Mouse (Mus musculus) myocyte (in vitro differentiated cells): ENCODE data around the gene Mctp2. TPM values are rescaled to one million over a fixed set of nuclear protein-coding genes. Genes with fewer than 3 reads are reported as not detected.

Experiments used
- H3K27me3 ChIP-seq: one replicate; pipeline ENCODE4 v1.6.1; 2011; ENCODE audit not compliant: control insufficient read depth, insufficient read depth, insufficient read length
- H3K36me3 ChIP-seq: one replicate; pipeline ENCODE4 v1.6.1; 2011; ENCODE audit not compliant: control insufficient read depth, insufficient read depth
- H3K4me2 ChIP-seq: one replicate; pipeline ENCODE4 v1.6.1; 2011; ENCODE audit warnings: low read depth, control low read depth
- H3K4me3 ChIP-seq: one replicate; pipeline ENCODE4 v1.5.1; 2011; ENCODE audit warnings: mild to moderate bottlenecking, control low read depth, moderate library complexity
- H3K79me2 ChIP-seq: one replicate; pipeline ENCODE4 v1.6.1; 2011; ENCODE audit not compliant: control insufficient read depth, insufficient read depth
- H3ac ChIP-seq: one replicate; pipeline ENCODE4 v1.6.1; 2011; ENCODE audit not compliant: control insufficient read depth, insufficient read length
- CEBPB ChIP-seq: IDR thresholded peaks from 2 replicates; pipeline ENCODE4 v1.6.1; 2011; ENCODE audit warnings: mild to moderate bottlenecking, moderate library complexity; ENCODE audit not compliant: poor library complexity, insufficient read depth, severe bottlenecking
- E2F4 ChIP-seq: IDR thresholded peaks from one replicate; pipeline ENCODE4 v1.6.1; 2011; ENCODE audit warnings: mild to moderate bottlenecking, control low read depth, moderate library complexity; ENCODE audit not compliant: insufficient read depth
- MAX ChIP-seq: IDR thresholded peaks from one replicate; pipeline ENCODE4 v1.6.1; 2011; ENCODE audit warnings: low read depth, mild to moderate bottlenecking, control low read depth
- MYOD1 ChIP-seq, 3 experiments: IDR thresholded peaks; one replicate each; pipeline ENCODE4 v1.6.1; 2011; ENCODE audit warnings: control low read depth in 2 of 3, low read depth in 2 of 3, mild to moderate bottlenecking in 2 of 3, moderate library complexity in 1 of 3; ENCODE audit not compliant: insufficient read length in 2 of 3, control insufficient read depth in 1 of 3
- MYOG ChIP-seq, 3 experiments: IDR thresholded peaks; one replicate each; pipeline ENCODE4 v1.6.1; 2011; ENCODE audit warnings: control low read depth in 2 of 3, low read depth in 2 of 3, mild to moderate bottlenecking in 2 of 3; ENCODE audit not compliant: insufficient read length in 2 of 3, control insufficient read depth in 1 of 3, insufficient read depth in 1 of 3
- POLR2A ChIP-seq: IDR thresholded peaks from one replicate; pipeline ENCODE4 v1.6.1; 2011; ENCODE audit warnings: low read depth, mild to moderate bottlenecking, control low read depth, moderate library complexity; ENCODE audit not compliant: insufficient read length
- POLR2AphosphoS2 ChIP-seq: IDR thresholded peaks from one replicate; pipeline ENCODE4 v1.6.1; 2011; ENCODE audit warnings: low read depth, control low read depth; ENCODE audit not compliant: insufficient read length
- REST ChIP-seq: IDR thresholded peaks from one replicate; pipeline ENCODE4 v1.6.1; 2011; ENCODE audit warnings: mild to moderate bottlenecking, control low read depth, moderate library complexity; ENCODE audit not compliant: insufficient read depth, insufficient read length
- SRF ChIP-seq: IDR thresholded peaks from one replicate; pipeline ENCODE4 v1.6.1; 2011; ENCODE audit warnings: low read depth; ENCODE audit not compliant: control insufficient read depth, insufficient read length
- TCF12 ChIP-seq: IDR thresholded peaks from one replicate; pipeline ENCODE4 v1.6.1; 2011; ENCODE audit warnings: mild to moderate bottlenecking, control low read depth; ENCODE audit not compliant: poor library complexity, insufficient read depth, severe bottlenecking
- TCF3 ChIP-seq: IDR thresholded peaks from one replicate; pipeline ENCODE4 v1.6.1; 2011; ENCODE audit warnings: low read depth, control low read depth; ENCODE audit not compliant: insufficient read length
- USF1 ChIP-seq: IDR thresholded peaks from one replicate; pipeline ENCODE4 v1.6.1; 2011; ENCODE audit warnings: low read depth, mild to moderate bottlenecking, control low read depth, moderate library complexity
- polyA plus RNA-seq: library from polyadenylated mRNA; unstranded; fragments of >200 nt; fragmentation: generic; extraction: Trizol; gene quantifications from one replicate; pipeline ENCODE4 v1.2.1, GENCODE M21; 2012; ENCODE audit warnings: missing spikeins

Gene Mctp2
- polyA plus RNA-seq, 1 experiment: 0.18 TPM

DNA sequence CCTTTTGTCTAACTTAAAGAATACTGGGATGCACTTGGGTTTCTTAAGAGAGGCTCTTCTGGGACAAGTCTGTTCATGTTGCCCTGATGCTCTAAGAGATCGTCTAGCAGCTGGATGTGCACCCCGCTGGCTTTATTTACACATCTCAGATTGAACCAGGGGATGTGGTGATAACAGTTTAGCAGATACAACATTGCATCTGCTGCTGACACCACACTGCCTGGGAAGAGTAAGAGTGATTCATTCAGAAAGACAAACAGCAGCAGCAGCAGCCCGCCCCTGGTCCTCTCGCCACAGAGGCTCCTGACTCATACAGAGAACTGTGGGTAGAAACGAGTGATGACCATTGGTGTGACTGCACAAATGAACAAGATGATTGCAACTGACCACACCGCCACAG, 195.8 kb downstream of the Mctp2 start:
- TF ChIP-seq MYOD1 (IDR thresholded peaks at IDR 0.05; ENCODE audit: control insufficient read depth in 1 of 3, insufficient read length in 2 of 3, low read depth in 2 of 3): peak in 2 of 3 experiments; percentile 46 to 59
- no peak for TF ChIP-seq E2F4
- TF ChIP-seq POLR2AphosphoS2: no peak
- no peak for TF ChIP-seq MAX
- H3K36me3 ChIP-seq: no peaks in the 10 kb centered on the region

DNA sequence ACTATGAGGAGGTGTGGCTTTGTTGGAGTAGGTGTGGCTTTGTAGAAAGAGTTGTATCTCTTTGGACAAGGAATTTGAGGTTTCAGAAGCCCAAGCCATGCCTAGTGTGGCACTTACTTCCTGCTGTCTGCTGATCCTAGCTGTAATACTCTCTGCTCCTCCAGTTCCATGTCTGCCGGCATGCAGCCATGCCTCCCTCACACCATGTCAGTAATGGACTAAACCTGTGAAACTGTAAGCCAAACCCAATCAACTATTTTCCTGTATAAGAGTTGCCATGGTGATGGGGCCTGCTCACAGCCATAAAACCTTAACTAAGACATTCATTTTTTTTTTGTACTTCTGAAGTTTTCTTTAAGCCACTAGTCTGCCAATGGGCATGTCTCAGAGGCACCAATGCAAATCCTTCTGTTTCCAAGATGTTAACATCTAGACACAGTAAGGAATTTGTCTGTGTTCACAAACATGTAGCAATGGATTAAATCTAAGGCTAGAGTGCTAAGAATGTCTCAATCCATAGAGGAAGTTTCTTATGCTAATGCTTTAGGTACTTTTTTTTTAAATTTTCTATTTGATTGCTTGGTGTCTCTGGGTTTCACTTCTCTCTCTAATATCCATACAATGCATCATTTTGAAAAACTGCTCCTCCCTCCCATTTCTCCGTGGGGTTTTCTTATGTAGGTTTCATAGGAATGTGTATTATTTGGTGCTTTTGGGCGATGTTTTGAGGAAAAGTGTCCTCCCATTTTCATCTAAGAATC, 197.6 kb downstream of the Mctp2 start:
- no peak overlapping the region for H3ac ChIP-seq
- no peak for TF ChIP-seq POLR2A
- no peak for TF ChIP-seq TCF3
- TF ChIP-seq POLR2AphosphoS2: no peak
- TF ChIP-seq CEBPB: no peak
- TF ChIP-seq E2F4: no peak
- TF ChIP-seq MYOD1 (IDR thresholded peaks at IDR 0.05; ENCODE audit: control insufficient read depth in 1 of 3, insufficient read length in 2 of 3, low read depth in 2 of 3): no peak
- TF ChIP-seq USF1: no peak
- no peak for TF ChIP-seq MAX
- TF ChIP-seq TCF12: no peak

More for the DNA sequence above, 195.8 kb downstream of the Mctp2 start:
- H3K79me2 ChIP-seq: no peaks in the 10 kb centered on the region
- peak overlapping the region; percentile 64 for H3K4me2 ChIP-seq
- H3ac ChIP-seq: no peak overlapping the region
- H3K4me3 ChIP-seq: no peak overlapping the region
- no peaks in the 10 kb centered on the region for H3K27me3 ChIP-seq

DNA sequence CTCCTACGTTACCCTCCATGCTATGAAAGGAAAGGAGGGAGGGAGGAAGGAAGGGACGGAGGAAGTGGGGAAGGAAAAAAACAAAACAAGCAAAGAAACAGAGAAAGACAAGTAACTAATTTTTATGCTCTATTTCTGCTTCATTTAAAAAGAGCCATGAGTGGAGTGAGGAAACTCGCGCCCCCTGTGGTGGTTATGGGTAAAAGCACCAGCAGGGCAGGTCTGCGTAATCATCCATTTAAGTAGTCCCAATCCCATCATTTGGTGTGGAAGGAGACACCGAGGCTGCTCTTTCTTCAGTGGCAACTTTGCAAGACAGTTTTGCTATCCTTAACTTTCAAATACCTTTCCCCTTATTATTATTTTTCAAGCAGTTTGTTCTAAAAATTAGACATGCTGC, 202.2 kb downstream of the Mctp2 start:
- no peak overlapping the region for H3ac ChIP-seq
- no peaks in the 10 kb centered on the region for H3K27me3 ChIP-seq
- no peak overlapping the region for H3K4me2 ChIP-seq
- TF ChIP-seq MAX: no peak
- TF ChIP-seq CEBPB: no peak
- TF ChIP-seq USF1: no peak
- TF ChIP-seq REST: no peak
- TF ChIP-seq MYOD1 (IDR thresholded peaks at IDR 0.05; ENCODE audit: control insufficient read depth in 1 of 3, insufficient read length in 2 of 3, low read depth in 2 of 3): no peak
- no peak for TF ChIP-seq POLR2A
- TF ChIP-seq SRF: no peak
- no peak for TF ChIP-seq E2F4
- no peaks in the 10 kb centered on the region for H3K79me2 ChIP-seq
- H3K36me3 ChIP-seq: no peaks in the 10 kb centered on the region
- H3K4me3 ChIP-seq: no peak overlapping the region

More for the DNA sequence above, 197.6 kb downstream of the Mctp2 start:
- H3K36me3 ChIP-seq: no peaks in the 10 kb centered on the region
- no peak overlapping the region for H3K4me2 ChIP-seq
- H3K4me3 ChIP-seq: no peak overlapping the region
- H3K27me3 ChIP-seq: no peaks in the 10 kb centered on the region
- no peaks in the 10 kb centered on the region for H3K79me2 ChIP-seq

DNA sequence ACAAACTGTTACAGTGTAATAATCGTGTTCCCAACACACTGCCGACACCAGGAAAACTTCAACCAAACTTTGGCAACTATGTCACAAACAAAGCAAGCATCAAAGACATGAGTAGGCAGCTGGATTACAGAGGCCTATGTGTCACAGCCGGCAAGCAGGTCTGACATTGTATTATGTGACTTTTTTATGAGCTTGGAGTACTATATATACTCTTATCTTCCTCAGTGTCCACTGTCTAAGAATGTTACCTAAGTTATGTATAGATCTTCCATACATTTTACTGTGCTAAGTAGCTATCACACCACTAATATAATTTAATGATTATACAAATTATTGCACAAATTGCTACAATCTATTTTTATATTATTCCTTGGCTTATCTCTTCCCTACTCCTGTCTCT, 202.8 kb downstream of the Mctp2 start:
- H3K36me3 ChIP-seq: no peaks in the 10 kb centered on the region
- no peak overlapping the region for H3ac ChIP-seq
- TF ChIP-seq TCF12: no peak
- TF ChIP-seq USF1: no peak
- TF ChIP-seq MYOG (IDR thresholded peaks at IDR 0.05; ENCODE audit: control insufficient read depth in 1 of 3, insufficient read depth in 1 of 3, insufficient read length in 2 of 3, low read depth in 2 of 3): no peak
- TF ChIP-seq SRF: no peak
- TF ChIP-seq TCF3: no peak
- no peak for TF ChIP-seq MAX
- TF ChIP-seq REST: no peak
- no peak for TF ChIP-seq POLR2A
- no peak for TF ChIP-seq E2F4
- TF ChIP-seq MYOD1 (IDR thresholded peaks at IDR 0.05; ENCODE audit: control insufficient read depth in 1 of 3, insufficient read length in 2 of 3, low read depth in 2 of 3): no peak
- H3K4me2 ChIP-seq: no peak overlapping the region
- H3K4me3 ChIP-seq: no peak overlapping the region
- no peaks in the 10 kb centered on the region for H3K79me2 ChIP-seq
- H3K27me3 ChIP-seq: no peaks in the 10 kb centered on the region

- Histone ChIP-seq H3K4me3 (no peak overlapping the region), H3K36me3 (no peaks in the 10 kb centered on the region), H3K4me2 (no peak overlapping the region), H3ac (no peak overlapping the region), H3K79me2 (no peaks in the 10 kb centered on the region), H3K27me3 (no peaks in the 10 kb centered on the region)
- TF ChIP-seq REST (no peak), POLR2AphosphoS2 (no peak), E2F4 (no peak), TCF3 (peak; percentile 8), MYOD1 (IDR thresholded peaks at IDR 0.05; ENCODE audit: control insufficient read depth in 1 of 3, insufficient read length in 2 of 3, low read depth in 2 of 3) (peak in 2 of 3 experiments; percentile 75 to 85), MYOG (IDR thresholded peaks at IDR 0.05; ENCODE audit: control insufficient read depth in 1 of 3, insufficient read depth in 1 of 3, insufficient read length in 2 of 3, low read depth in 2 of 3) (peak in 2 of 3 experiments; percentile 70 to 73)
Measured at GRCm38 (mm10) chr7:72100683-72101082, 205.7 kb downstream of the Mctp2 start.
